Mouse (Mus musculus) testis, adult 2 months (tissue): ENCODE data around the gene Bpi.

ENCODE experiments used
- CTCF ChIP-seq: fragments of 200-500 bp; IDR thresholded peaks from 2 replicates; pipeline ENCODE4 v1.5.1; 2012; ENCODE audit warnings: low read depth, mild to moderate bottlenecking, inconsistent platforms, low read length, moderate library complexity; ENCODE audit not compliant: control insufficient read depth, insufficient read depth, insufficient replicate concordance
- POLR2A ChIP-seq: fragments of 200-500 bp; IDR thresholded peaks from 2 replicates; pipeline ENCODE4 v1.6.1; 2012; ENCODE audit warnings: low read depth, mild to moderate bottlenecking, inconsistent platforms, low read length, moderate library complexity; ENCODE audit not compliant: control insufficient read depth

DNA sequence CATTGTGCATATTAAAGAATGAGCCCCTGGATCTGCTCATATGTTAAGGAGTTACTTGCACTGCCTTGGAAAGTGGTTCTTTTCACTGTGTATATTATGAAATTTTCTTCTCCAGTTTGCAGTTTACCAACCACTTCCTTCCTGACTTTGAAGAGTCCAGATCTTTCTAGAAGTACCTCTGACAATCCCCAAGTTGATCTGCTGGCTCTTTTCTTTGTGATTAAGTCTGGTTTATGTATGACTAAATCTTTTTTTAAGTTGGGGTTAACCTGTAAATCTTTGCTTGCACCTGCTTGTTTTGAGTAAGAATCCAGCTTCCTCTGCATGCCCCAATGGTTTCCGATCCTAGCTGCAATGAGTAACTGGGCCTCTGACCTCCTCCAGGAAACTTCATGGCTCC, 55.2 kb downstream of the Bpi start:
- TF ChIP-seq CTCF (no peak), POLR2A (no peak)
